Mouse (Mus musculus): ENCODE measurements around the gene Pias1. TPM values are rescaled to one million over a fixed set of nuclear protein-coding genes. Genes with fewer than 3 reads are reported as not detected.
"Not testable (repeated sequence)": the region's sequence is repeated elsewhere in the genome, so short reads cannot be mapped to it uniquely, and the experiment has no call there.

The Pias1 gene
- polyA plus RNA-seq, 1 experiment: 13.2 TPM

DNA sequence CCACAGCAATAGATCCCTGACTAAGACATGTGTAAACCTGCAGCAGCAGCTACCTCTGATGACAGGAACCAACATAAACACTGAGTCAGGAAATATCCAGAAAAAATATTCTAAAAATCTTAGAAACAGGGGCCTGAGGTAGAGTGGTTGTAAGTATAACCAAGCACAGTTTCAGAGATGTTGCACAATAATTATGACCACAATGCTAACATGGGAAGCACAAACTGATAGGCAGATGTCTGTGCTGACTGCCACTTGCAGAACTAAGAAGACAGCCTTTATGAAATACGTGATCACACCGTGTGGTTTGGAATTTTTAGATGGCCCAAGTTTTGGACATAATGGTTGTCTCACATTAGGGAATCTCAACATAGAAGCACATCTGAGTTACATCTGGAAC lies 83.9 kb downstream of the Pias1 start:
- WGBS: 47% methylated on average over 2 of the region's 2 CpGs

DNA sequence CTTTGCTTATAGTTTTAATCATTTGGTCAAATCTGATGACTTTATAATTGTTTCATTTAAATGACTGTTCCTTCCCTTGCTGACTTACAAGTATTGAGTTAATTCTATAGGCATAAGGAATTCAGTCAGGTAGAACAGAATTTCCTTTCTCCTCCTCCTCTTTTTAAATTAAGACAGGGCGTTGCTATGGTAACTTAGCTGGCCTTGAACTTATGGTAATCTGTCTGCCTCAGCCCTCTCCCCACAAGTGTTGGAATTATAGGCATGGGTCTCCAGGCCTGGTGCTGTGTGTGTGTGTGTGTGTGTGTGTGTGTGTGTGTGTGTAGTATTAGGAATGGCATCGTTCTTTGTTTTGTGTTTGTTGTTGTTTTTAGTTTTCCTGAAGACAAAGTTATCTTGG lies 86.0 kb downstream of the Pias1 start:
- Histone ChIP-seq H3K4me3 (replicated peaks; ENCODE audit: control insufficient read depth, low read depth, low read length) (no peak overlapping the region), H3K4me1 (ENCODE audit: control insufficient read depth, insufficient read depth, low read length) (no peaks in the 10 kb centered on the region), H3K27ac (ENCODE audit: control insufficient read depth, insufficient read depth, low read depth, low read length, poor library complexity) (no peak overlapping the region)
- TF ChIP-seq POLR2A (IDR thresholded peaks at IDR 0.05; ENCODE audit: borderline replicate concordance, control insufficient read depth, low read depth, low read length) (no peak), CTCF (IDR thresholded peaks at IDR 0.05; ENCODE audit: control insufficient read depth, insufficient read depth, low read length) (no peak)
- WGBS: 93% methylated on average over 2 of the region's 2 CpGs

More for the DNA sequence above, 83.9 kb downstream of the Pias1 start:
- TF ChIP-seq CTCF (IDR thresholded peaks at IDR 0.05; ENCODE audit: control insufficient read depth, insufficient read depth, low read length): no peak
- no peak for TF ChIP-seq POLR2A (IDR thresholded peaks at IDR 0.05; ENCODE audit: borderline replicate concordance, control insufficient read depth, low read depth, low read length)
- Histone ChIP-seq H3K27ac (ENCODE audit: control insufficient read depth, insufficient read depth, low read depth, low read length, poor library complexity) (no peak overlapping the region), H3K4me3 (replicated peaks; ENCODE audit: control insufficient read depth, low read depth, low read length) (no peak overlapping the region), H3K4me1 (ENCODE audit: control insufficient read depth, insufficient read depth, low read length) (no peaks in the 10 kb centered on the region)

DNA sequence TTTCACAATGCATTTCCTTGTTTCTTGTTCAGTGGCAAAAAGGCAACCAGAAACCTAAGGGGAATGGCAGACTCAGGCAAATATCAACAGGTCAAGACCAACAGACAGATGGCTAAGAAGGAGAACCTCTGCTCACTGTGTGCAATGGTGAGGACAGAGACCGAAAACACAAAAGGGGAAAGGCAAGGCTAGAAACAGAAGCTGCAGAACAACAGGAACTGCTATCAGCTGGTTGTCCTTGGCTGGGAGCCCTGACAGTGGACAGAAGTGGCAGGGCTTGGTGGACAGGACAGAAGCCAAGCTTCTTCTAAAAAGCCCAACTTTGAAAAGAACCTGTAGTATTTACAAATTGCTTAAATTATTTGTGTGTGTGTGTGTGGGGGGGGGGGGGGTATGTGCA lies 93.2 kb downstream of the Pias1 start:
- no peaks in the 10 kb centered on the region for H3K4me1 ChIP-seq (ENCODE audit: control insufficient read depth, insufficient read depth, low read length)
- H3K27ac ChIP-seq (ENCODE audit: control insufficient read depth, insufficient read depth, low read depth, low read length, poor library complexity): no peak overlapping the region
- 43% methylated on average over 1 of the region's 1 CpGs for WGBS
- H3K4me3 ChIP-seq (replicated peaks; ENCODE audit: control insufficient read depth, low read depth, low read length): no peak overlapping the region
- TF ChIP-seq POLR2A (IDR thresholded peaks at IDR 0.05; ENCODE audit: borderline replicate concordance, control insufficient read depth, low read depth, low read length) (no peak), CTCF (IDR thresholded peaks at IDR 0.05; ENCODE audit: control insufficient read depth, insufficient read depth, low read length) (no peak)

DNA sequence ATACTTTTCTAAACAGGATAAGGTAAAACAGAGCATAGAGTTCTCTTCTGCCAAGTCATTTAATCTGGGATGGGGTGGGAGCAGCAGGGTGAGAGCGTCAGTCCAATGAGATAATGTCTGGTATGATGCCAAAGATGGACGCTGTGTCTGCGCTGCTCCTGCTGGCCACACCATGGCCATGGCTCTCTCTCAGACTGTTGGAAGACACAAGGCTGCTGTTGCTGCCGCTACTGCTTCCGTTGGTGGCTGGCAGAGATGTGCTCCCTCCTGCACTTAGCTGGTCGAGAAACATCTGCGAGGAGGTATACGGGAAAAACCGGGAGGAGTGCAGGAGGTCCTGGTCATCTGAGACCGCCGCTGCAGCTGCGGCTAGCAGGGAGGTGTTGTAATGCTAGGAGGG lies 105.9 kb downstream of the Pias1 start:
- Histone ChIP-seq H3K4me1 (ENCODE audit: control insufficient read depth, insufficient read depth, low read length) (no peaks in the 10 kb centered on the region), H3K4me3 (replicated peaks; ENCODE audit: control insufficient read depth, low read depth, low read length) (no peak overlapping the region), H3K27ac (ENCODE audit: control insufficient read depth, insufficient read depth, low read depth, low read length, poor library complexity) (no peak overlapping the region)
- TF ChIP-seq CTCF (IDR thresholded peaks at IDR 0.05; ENCODE audit: control insufficient read depth, insufficient read depth, low read length) (no peak), POLR2A (IDR thresholded peaks at IDR 0.05; ENCODE audit: borderline replicate concordance, control insufficient read depth, low read depth, low read length) (no peak)
- WGBS: 89% methylated on average over 12 of the region's 12 CpGs

DNA sequence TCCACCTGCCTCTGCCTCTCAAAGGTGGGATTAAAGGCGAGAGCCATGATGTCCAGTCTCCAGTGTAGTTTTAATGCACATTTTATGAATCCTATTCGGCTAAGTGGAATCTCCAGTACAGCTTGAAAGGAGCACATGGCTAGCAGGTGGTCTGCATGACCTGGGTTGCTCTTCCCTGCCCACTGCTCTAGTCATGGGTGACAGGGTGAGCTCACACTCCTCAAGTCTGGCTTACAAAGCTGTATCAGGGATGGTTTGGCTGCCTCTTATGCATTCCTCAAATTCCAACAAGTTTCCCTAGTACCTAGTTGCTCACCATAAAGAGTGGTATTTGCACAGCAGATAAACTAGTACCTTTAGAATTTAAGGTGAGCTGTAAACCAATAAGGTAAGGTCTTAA lies 109.9 kb downstream of the Pias1 start:
- no peak overlapping the region for H3K4me3 ChIP-seq (replicated peaks; ENCODE audit: control insufficient read depth, low read depth, low read length)
- peaks cover 1% of the 10 kb centered on the region for H3K4me1 ChIP-seq (ENCODE audit: control insufficient read depth, insufficient read depth, low read length)
- 86% methylated on average over 2 of the region's 2 CpGs for WGBS
- TF ChIP-seq CTCF (IDR thresholded peaks at IDR 0.05; ENCODE audit: control insufficient read depth, insufficient read depth, low read length): no peak
- no peak for TF ChIP-seq POLR2A (IDR thresholded peaks at IDR 0.05; ENCODE audit: borderline replicate concordance, control insufficient read depth, low read depth, low read length)
- no peak overlapping the region for H3K27ac ChIP-seq (ENCODE audit: control insufficient read depth, insufficient read depth, low read depth, low read length, poor library complexity)

DNA sequence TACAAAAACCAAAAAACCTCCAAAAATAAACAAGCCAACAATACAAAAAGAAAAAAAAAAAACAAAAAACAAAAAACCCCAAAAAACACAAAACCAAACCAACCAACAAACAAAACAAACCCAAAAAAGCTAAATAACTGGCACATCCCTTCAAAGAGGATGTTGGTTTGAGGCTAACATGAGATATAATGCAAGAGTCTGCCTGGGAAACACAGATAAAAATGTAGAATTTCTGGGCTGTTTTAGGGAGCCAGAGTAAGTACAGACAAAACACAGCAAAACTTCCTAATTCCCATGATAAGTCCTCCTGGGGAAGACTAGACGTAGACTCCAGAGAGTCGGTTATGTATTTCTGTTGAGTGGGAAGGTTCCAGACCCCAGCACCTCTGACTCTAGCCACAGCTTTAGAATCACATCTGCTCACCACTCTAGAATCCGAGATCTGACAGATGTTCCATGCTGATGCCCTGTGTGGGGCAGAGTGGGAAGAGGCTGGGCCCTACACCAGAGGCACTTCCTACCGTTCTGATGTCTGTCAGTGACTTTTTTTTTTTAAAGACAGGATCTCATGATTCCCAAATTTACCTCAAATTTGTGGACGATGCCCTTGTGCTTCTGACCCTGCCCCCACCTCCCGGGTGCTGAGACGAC lies 110.6 kb downstream of the Pias1 start:
- no peak for TF ChIP-seq POLR2A (IDR thresholded peaks at IDR 0.05; ENCODE audit: borderline replicate concordance, control insufficient read depth, low read depth, low read length)
- no peak for TF ChIP-seq CTCF (IDR thresholded peaks at IDR 0.05; ENCODE audit: control insufficient read depth, insufficient read depth, low read length)
- WGBS: 69% methylated on average over 7 of the region's 7 CpGs
- Histone ChIP-seq H3K27ac (ENCODE audit: control insufficient read depth, insufficient read depth, low read depth, low read length, poor library complexity) (no peak overlapping the region), H3K4me1 (ENCODE audit: control insufficient read depth, insufficient read depth, low read length) (peaks cover 1% of the 10 kb centered on the region), H3K4me3 (replicated peaks; ENCODE audit: control insufficient read depth, low read depth, low read length) (no peak overlapping the region)

DNA sequence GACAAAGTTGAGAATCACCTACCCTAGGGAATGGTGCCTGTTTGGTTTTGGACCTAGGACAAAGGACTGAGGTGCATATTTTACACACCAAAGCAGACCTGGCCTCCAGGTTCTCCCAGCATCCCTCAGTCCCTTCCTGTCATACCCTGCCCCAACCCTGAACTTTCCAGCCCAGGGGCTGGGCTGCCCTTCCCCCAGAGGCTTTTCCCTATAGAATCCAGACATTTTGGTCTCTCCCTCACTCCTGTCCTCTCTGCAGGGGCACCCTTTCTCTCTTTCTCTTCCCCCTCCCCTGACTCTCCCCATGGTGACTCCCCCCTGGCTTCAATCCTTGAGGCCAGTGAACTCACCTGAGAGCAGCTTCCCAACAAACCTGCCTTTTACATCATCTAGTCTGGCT lies 117.0 kb downstream of the Pias1 start:
- H3K4me3 ChIP-seq (replicated peaks; ENCODE audit: control insufficient read depth, low read depth, low read length): no peak overlapping the region
- TF ChIP-seq CTCF (IDR thresholded peaks at IDR 0.05; ENCODE audit: control insufficient read depth, insufficient read depth, low read length) (no peak), POLR2A (IDR thresholded peaks at IDR 0.05; ENCODE audit: borderline replicate concordance, control insufficient read depth, low read depth, low read length) (no peak)
- H3K4me1 ChIP-seq (ENCODE audit: control insufficient read depth, insufficient read depth, low read length): no peaks in the 10 kb centered on the region; the same call in 1 of the 2 replicates

DNA sequence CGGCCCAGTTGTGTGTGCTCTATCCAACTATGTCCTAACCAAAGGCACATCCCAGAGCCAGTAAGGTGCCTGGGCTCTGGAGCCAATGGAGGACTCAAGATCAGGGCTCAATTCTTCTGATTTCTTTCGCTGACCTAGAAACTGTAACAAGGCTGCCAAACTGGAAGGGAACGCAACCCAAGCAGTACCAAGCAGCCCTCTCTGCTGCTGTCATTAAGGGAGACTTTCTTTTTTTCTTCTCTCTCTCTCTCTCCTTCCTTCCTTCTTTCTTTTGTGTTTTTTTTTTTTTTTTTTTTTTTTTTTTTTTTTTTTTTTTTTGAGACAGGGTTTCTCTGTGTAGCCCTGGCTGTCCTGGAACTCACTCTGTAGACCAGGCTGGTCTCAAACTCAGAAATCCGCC lies 118.5 kb downstream of the Pias1 start:
- not testable (repeated sequence) for H3K4me1 ChIP-seq (ENCODE audit: control insufficient read depth, insufficient read depth, low read length); H3K4me3 ChIP-seq (replicated peaks; ENCODE audit: control insufficient read depth, low read depth, low read length); H3K27ac ChIP-seq (ENCODE audit: control insufficient read depth, insufficient read depth, low read depth, low read length, poor library complexity)
- WGBS: 74% methylated on average over 4 of the region's 4 CpGs

More for the DNA sequence above, 117.0 kb downstream of the Pias1 start:
- H3K27ac ChIP-seq (ENCODE audit: control insufficient read depth, insufficient read depth, low read depth, low read length, poor library complexity): no peak overlapping the region

DNA sequence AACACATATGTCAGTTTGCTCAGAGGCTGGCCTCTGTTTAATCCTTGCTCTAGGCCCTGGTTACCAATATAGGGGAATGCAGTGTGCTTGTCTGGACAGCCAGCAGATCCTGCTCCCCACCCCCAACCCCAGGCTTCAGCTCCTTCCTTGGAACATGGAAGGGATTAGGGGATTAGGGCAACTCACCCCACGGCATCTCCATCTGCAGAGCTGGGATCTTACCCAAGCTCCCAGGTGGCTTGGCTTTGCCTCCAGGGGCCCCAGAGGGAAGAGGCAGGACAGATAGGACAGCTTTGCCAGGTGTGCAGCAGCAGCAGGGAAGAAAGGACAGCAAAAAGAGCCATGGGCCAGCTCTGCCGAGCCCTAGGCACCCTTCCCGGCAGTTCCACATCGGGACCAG lies 126.9 kb downstream of the Pias1 start:
- WGBS: 83% methylated on average over 4 of the region's 4 CpGs
- TF ChIP-seq POLR2A (IDR thresholded peaks at IDR 0.05; ENCODE audit: borderline replicate concordance, control insufficient read depth, low read depth, low read length): no peak
- TF ChIP-seq CTCF (IDR thresholded peaks at IDR 0.05; ENCODE audit: control insufficient read depth, insufficient read depth, low read length): no peak
- H3K4me3 ChIP-seq (replicated peaks; ENCODE audit: control insufficient read depth, low read depth, low read length): no peak overlapping the region
- H3K27ac ChIP-seq (ENCODE audit: control insufficient read depth, insufficient read depth, low read depth, low read length, poor library complexity): no peak overlapping the region
- H3K4me1 ChIP-seq (ENCODE audit: control insufficient read depth, insufficient read depth, low read length): no peaks in the 10 kb centered on the region

DNA sequence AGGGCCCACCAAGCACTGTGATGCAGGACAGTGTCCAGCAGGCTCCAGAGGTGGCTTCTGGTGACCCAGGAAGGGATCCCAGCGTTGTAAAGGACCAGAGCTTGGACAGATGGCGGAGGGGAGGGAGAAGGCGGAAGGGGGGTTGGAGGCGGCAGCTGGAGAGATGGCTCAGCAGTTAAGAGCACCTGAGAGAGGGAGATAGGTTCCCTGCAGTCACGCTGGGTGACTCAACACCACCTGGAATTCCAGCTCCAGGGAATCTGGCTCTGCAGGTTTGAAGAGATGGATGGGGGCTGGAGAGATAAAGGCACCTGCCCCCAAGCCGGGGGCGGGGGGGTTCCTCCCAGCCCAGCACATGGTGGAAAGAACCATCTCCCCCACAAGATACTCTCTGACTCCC lies 127.6 kb downstream of the Pias1 start:
- not testable (repeated sequence) for H3K27ac ChIP-seq (ENCODE audit: control insufficient read depth, insufficient read depth, low read depth, low read length, poor library complexity); H3K4me1 ChIP-seq (ENCODE audit: control insufficient read depth, insufficient read depth, low read length); H3K4me3 ChIP-seq (replicated peaks; ENCODE audit: control insufficient read depth, low read depth, low read length)
- WGBS: 74% methylated on average over 7 of the region's 7 CpGs
